Mouse (Mus musculus) lung, embryonic 16.5 days (tissue): ENCODE results near the gene Palm2. TPM values are rescaled to one million over a fixed set of nuclear protein-coding genes. Genes with fewer than 3 reads are reported as not detected.

Source experiments
- ATAC-seq: fragments of 200-750 bp; cut with Nextera tagmentation; 2 replicates; pipeline ENCODE4 v1.8.0; 2017; ENCODE audit warnings: low read depth, mild to moderate bottlenecking, moderate library complexity
- H3K27ac ChIP-seq: fragments of 300-500 bp; sonication (generic); 2 replicates; pipeline ENCODE4 v1.5.1; 2014; ENCODE audit warnings: mild to moderate bottlenecking, control low read depth, low read length
- H3K27me3 ChIP-seq: fragments of 300-500 bp; sonication (generic); 2 replicates; pipeline ENCODE4 v1.6.1; 2014; ENCODE audit warnings: low read depth, low read length, mixed read lengths; ENCODE audit not compliant: control insufficient read depth, insufficient read depth
- H3K36me3 ChIP-seq: fragments of 300-500 bp; sonication (generic); 2 replicates; pipeline ENCODE4 v1.6.1; 2014; ENCODE audit warnings: low read length; ENCODE audit not compliant: control insufficient read depth, insufficient read depth
- H3K4me1 ChIP-seq: fragments of 300-500 bp; sonication (generic); replicated peaks from 2 replicates; pipeline ENCODE4 v1.6.1; 2014; ENCODE audit warnings: low read length, mixed read lengths; ENCODE audit not compliant: control insufficient read depth, insufficient read depth
- H3K4me2 ChIP-seq: fragments of 300-500 bp; sonication (generic); 2 replicates; pipeline ENCODE4 v1.6.1; 2014; ENCODE audit warnings: low read depth, low read length, control low read depth
- H3K4me3 ChIP-seq: fragments of 300-500 bp; sonication (generic); 2 replicates; pipeline ENCODE4 v1.5.1; 2014; ENCODE audit warnings: mild to moderate bottlenecking, low read length, control low read depth
- H3K9ac ChIP-seq: fragments of 300-500 bp; sonication (generic); 2 replicates; pipeline ENCODE4 v1.6.1; 2014; ENCODE audit warnings: low read length, control low read depth
- H3K9me3 ChIP-seq: fragments of 300-500 bp; sonication (generic); 2 replicates; pipeline ENCODE4 v1.6.1; 2016; ENCODE audit warnings: low read length; ENCODE audit not compliant: control insufficient read depth
- WGBS: fragments of 180-500 bp; shearing (Covaris S2); extraction: QIAGEN DNeasy Blood & Tissue Kit; methylation state at CpG from one replicate; pipeline ENCODE4 v1.1.7; 2014; 5-methylcytosine and 5-hydroxymethylcytosine counted together
- polyA plus RNA-seq: library from polyadenylated mRNA; unstranded; fragments of >200 nt; fragmentation: Nextera tagmentation; extraction: Ambion mirVana; gene quantifications from 2 replicates; pipeline ENCODE4 v1.2.1, GENCODE M21; 2015

Gene Palm2
- polyA plus RNA-seq, 1 experiment from 2014 or later: 5.9 TPM

DNA sequence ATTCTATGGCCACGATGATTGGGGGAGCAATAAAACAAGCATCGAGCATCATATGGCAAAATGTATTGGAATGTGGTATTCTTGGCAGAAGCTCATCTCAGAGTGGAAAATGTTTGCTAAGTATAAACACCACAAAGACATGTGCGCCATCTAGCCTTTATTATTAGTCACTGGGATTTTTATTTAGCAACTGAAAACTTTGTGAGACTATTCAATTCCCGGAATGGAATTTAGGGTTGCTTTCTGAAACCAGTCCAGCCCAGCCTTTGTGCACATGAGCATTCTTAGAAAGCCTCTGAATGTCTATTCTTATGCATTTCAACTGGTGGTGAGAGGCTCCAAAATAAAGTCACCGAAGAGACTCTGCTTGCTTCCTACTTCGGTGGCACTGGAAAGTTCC, 55.8 kb downstream of the Palm2 start:
- no peaks in the 10 kb centered on the region for H3K36me3 ChIP-seq
- H3K4me3 ChIP-seq: no peak overlapping the region
- peak; percentile 80 for ATAC-seq
- H3K27me3 ChIP-seq: no peaks in the 10 kb centered on the region
- H3K4me1 ChIP-seq: peaks cover 3% of the 10 kb centered on the region; the same call in 1 of the 2 replicates
- H3K27ac ChIP-seq: peak overlapping the region; percentile 46; the same call in 1 of the 2 replicates
- 56% methylated on average over 6 of the region's 6 CpGs for WGBS
- no peaks in the 10 kb centered on the region for H3K9me3 ChIP-seq
- no peak overlapping the region for H3K4me2 ChIP-seq
- H3K9ac ChIP-seq: no peak overlapping the region

DNA sequence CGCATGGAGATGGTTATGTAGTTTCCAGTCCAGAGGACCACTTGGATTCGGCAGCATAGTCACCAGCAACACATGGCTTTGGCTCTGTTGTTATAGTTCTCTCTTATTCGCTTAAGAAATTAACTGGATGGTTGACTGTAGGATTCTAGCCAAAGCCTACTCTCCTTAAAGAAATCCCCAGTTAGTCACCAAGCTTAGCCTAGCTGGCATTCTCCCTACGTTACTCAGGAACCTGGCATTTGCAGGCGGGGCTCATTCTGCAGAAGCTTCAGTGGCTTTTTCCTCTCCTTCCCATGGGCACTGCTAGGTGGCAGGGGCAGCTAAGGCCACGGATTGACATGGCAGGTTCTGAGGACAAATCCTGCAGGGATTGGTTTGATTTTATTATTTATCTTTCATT, 70.7 kb downstream of the Palm2 start:
- Histone ChIP-seq H3K4me2 (no peak overlapping the region), H3K9me3 (no peaks in the 10 kb centered on the region; the same call in 1 of the 2 replicates), H3K36me3 (no peaks in the 10 kb centered on the region), H3K27ac (no peak overlapping the region), H3K9ac (no peak overlapping the region), H3K4me3 (no peak overlapping the region), H3K4me1 (no peaks in the 10 kb centered on the region), H3K27me3 (no peaks in the 10 kb centered on the region)
- 83% methylated on average over 6 of the region's 6 CpGs for WGBS
- ATAC-seq: no peak

DNA sequence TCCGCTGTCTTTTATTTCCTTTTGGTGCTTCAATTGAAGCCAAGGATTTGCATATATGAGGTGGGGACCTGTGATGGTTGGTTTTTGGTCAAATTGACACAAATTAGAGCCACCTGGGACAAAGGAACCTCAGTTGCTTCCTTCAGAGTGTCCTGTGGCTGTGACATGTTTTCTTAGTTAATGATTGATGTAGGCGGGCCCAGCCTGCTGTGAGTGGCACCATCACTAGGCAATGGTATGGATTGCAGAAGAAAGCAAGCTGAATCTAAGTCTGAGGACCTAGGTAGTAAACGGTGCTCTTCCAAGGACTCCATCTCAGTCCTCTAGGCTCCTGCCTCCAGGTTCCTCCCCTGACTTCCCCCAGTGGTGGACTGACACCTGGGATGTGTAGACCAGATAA, 76.5 kb downstream of the Palm2 start:
- no peak for ATAC-seq
- peaks cover 3% of the 10 kb centered on the region; the same call in 1 of the 2 replicates for H3K4me1 ChIP-seq
- no peak overlapping the region for H3K4me3 ChIP-seq
- H3K27me3 ChIP-seq: no peaks in the 10 kb centered on the region
- no peaks in the 10 kb centered on the region for H3K9me3 ChIP-seq
- no peak overlapping the region for H3K4me2 ChIP-seq
- no peak overlapping the region for H3K27ac ChIP-seq
- H3K36me3 ChIP-seq: no peaks in the 10 kb centered on the region
- H3K9ac ChIP-seq: no peak overlapping the region
- 63% methylated on average over 2 of the region's 3 CpGs for WGBS

DNA sequence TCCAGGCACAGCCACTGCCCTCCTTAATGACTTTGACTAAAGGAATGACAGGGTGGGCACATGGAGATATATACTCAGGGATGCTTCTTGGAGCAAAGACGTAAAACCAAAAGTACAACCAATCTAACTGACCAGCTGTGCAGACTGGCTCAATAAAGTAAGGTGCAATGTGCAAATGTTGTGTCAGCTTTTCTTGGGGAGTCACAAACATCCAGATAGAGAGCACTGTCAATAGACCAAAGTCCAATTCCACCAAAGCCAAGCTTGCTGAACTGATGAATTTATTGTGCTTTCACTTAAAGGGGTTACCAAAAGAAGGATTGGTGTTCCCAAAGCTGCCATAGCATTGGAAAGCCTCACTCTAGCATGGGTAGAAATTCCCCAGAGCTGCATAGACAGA, 77.7 kb downstream of the Palm2 start:
- Histone ChIP-seq H3K27ac (no peak overlapping the region), H3K4me1 (peaks cover 3% of the 10 kb centered on the region; the same call in 1 of the 2 replicates), H3K4me3 (no peak overlapping the region), H3K27me3 (no peaks in the 10 kb centered on the region), H3K36me3 (no peaks in the 10 kb centered on the region), H3K4me2 (no peak overlapping the region), H3K9ac (no peak overlapping the region), H3K9me3 (no peaks in the 10 kb centered on the region)
- no peak for ATAC-seq
- WGBS: 90% methylated on average over 1 of the region's 1 CpGs

DNA sequence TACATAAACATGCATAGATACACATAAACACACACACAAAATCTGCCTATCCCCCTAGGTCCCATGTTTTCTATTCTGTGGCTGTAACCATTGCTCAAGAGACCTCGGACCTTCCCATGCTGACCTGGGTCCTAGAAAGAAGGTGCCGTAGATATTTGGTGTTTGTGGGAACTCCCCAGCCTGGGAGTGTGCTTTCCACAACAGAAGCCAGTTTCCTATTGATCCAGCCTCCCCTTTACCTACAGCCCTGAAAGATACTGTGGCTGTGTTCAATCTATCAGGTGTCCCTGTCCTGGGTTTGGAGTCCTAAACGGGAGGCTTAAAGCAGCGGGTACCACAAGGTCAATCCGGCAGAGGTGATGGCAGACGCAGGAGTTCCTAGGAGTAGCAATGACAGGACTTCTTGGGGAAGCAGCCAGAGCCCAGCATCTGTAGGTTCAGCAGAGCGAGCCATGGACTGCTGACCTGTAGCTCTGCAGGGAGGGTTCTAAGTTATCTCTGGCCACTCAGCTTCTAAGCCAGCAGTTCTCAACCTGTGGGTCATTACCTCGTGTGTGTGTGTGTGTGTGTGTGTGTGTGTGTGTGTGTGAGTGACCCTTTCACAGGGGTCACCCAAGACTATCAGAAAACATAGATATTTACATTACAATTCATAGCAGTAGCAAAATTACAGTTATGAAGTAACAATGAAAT, 79.3 kb downstream of the Palm2 start:
- H3K4me1 ChIP-seq: peaks cover 3% of the 10 kb centered on the region; the same call in 1 of the 2 replicates
- WGBS: 63% methylated on average over 8 of the region's 8 CpGs
- 0 out of 2 replicates have a peak, but pooled peaks have one; percentile 19 for ATAC-seq
- no peaks in the 10 kb centered on the region for H3K36me3 ChIP-seq
- no peaks in the 10 kb centered on the region for H3K27me3 ChIP-seq
- no peaks in the 10 kb centered on the region for H3K9me3 ChIP-seq
- no peak overlapping the region for H3K9ac ChIP-seq
- H3K4me2 ChIP-seq: no peak overlapping the region
- no peak overlapping the region for H3K4me3 ChIP-seq
- peak overlapping the region; percentile 29; the same call in 1 of the 2 replicates for H3K27ac ChIP-seq

DNA sequence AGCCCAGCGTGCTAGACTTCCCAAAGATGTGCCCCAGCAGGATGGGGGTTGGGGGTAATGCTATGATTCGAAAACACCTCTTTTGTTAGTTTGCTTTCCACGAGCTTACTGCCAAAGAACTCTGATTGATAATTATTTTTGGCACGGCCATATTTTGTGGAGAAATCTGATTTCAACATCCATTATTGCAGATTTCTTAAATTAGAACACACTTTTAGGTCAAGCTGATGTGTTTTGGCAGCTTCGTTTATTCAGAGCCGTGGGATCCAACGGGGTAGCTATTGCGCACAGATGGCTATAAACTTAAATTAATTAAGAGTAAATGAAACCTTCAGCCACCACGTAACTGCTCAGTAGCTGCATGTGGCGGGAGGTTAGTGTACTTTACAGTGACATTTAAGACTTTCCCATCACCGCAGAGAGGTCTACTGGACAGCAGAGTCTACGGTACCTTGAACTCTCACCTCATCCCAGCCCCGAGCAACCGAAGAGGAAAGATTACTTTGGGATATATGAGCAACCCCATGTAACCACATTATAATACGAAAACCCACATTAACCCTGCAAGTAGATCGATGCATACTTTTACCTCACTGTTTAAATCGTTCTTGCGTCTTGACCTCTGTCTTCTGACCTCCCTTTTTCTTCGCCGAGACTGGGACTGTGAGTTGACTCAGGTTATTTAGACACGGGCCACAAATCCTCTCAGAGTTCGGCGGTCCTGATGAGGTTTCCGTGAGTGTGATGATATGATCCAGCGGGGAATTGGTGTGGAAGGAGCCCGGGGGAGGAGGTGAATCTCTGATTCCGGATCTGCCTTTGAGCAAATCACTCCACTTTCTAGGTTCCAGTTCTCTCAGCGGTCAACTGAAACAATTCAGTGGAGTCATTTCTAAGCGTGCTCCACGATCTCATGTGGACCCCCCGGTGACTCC, 80.2 kb downstream of the Palm2 start:
- H3K27me3 ChIP-seq: no peaks in the 10 kb centered on the region
- peak; percentile 59 for ATAC-seq
- 69% methylated on average over 31 of the region's 31 CpGs for WGBS
- no peak overlapping the region for H3K4me3 ChIP-seq
- peaks cover 3% of the 10 kb centered on the region; the same call in 1 of the 2 replicates for H3K4me1 ChIP-seq
- peak overlapping the region; percentile 39; the same call in 1 of the 2 replicates for H3K27ac ChIP-seq
- H3K9me3 ChIP-seq: no peaks in the 10 kb centered on the region
- no peaks in the 10 kb centered on the region for H3K36me3 ChIP-seq
- H3K9ac ChIP-seq: no peak overlapping the region
- no peak overlapping the region for H3K4me2 ChIP-seq

DNA sequence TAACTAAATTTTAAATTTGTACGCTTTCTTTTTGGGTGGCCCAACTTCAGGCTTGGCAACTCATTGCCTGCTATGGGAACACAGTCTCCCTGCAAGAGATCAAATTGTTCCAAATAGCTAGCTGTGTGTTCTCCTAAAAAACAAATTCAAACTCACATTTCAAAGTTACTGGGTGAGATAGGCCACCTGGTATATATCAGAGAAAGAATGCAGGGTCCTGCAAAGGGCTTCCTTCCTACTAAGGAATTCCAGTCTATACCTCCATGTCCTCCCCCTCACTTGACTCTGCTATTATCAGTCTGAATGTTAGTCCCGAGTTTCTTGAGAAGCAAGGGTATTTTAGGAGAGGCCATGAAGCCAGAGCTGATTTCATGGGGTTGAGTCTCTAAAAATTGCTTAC, 81.3 kb downstream of the Palm2 start:
- Histone ChIP-seq H3K4me1 (peaks cover 3% of the 10 kb centered on the region; the same call in 1 of the 2 replicates), H3K9ac (no peak overlapping the region), H3K4me3 (no peak overlapping the region), H3K4me2 (no peak overlapping the region), H3K36me3 (no peaks in the 10 kb centered on the region), H3K27me3 (no peaks in the 10 kb centered on the region), H3K9me3 (no peaks in the 10 kb centered on the region), H3K27ac (no peak overlapping the region)
- 47% methylated on average over 2 of the region's 2 CpGs for WGBS
- ATAC-seq: no peak; the same call in 1 of the 2 replicates

DNA sequence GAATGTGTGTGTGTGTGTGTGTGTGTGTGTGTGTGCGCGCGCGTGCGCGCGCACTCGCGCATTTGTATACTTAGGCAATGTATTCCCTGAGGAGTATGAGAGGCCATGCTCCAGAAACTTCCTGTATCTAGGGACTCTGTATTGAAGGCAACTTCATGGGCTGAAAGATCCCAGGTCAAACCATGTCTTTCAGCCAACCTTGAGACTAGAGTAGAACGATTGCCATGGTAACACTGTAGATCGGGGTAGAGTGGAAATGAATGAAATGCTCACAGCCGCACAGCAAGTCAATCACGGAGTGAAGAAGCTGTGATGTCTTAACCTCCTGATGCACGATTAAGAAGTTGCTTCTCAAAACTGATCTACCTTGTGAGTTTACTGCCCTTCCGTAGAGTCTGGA, 89.4 kb downstream of the Palm2 start:
- Histone ChIP-seq H3K27me3 (no peaks in the 10 kb centered on the region), H3K9me3 (no peaks in the 10 kb centered on the region), H3K4me1 (peaks cover 11% of the 10 kb centered on the region; the same call in 1 of the 2 replicates), H3K27ac (no peak overlapping the region), H3K4me2 (no peak overlapping the region), H3K4me3 (no peak overlapping the region), H3K36me3 (no peaks in the 10 kb centered on the region), H3K9ac (no peak overlapping the region)
- WGBS: 92% methylated on average over 15 of the region's 15 CpGs
- ATAC-seq: no peak

DNA sequence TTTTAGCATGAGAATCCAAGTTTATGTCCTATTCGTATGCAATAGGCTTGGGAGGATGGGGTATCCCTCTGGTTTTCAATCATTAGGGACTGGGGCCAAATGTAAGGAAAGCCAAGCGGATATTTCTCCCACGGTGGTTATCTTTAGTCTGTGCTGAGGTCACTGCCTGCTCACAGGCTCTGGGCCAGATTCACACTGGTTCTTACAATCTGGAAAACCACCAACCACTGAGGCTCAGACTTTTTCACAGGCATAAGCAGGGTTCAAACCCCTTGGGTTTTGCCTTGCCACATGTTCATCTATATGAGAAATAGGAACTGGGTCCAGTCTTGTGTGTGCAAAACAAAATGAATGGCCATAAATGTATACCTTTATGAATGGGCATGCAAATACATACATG, 90.4 kb downstream of the Palm2 start:
- Histone ChIP-seq H3K4me2 (no peak overlapping the region), H3K9ac (no peak overlapping the region), H3K27me3 (no peaks in the 10 kb centered on the region), H3K9me3 (no peaks in the 10 kb centered on the region), H3K27ac (0 out of 2 replicates have a peak overlapping the region, but pooled peaks have one; percentile 2), H3K4me3 (no peak overlapping the region), H3K36me3 (no peaks in the 10 kb centered on the region), H3K4me1 (peaks cover 11% of the 10 kb centered on the region; the same call in 1 of the 2 replicates)
- 54% methylated on average over 3 of the region's 3 CpGs for whole genome bisulfite sequencing
- ATAC-seq: peak; percentile 51
